Mouse (Mus musculus) ovary, adult 2 months (tissue): ENCODE data around the gene Slc25a42. TPM values are rescaled to one million over a fixed set of nuclear protein-coding genes. Genes with fewer than 3 reads are reported as not detected.

Source experiments
- polyA plus RNA-seq: library from polyadenylated mRNA; depleted of rRNA; stranded (reverse); fragments of >200 nt; gene quantifications from 2 replicates; pipeline ENCODE4 v1.2.3, GENCODE M21; 2012; rRNA removed

Slc25a42 gene
- 68.7 and 96.4 TPM in 2 replicates for polyA plus RNA-seq

DNA sequence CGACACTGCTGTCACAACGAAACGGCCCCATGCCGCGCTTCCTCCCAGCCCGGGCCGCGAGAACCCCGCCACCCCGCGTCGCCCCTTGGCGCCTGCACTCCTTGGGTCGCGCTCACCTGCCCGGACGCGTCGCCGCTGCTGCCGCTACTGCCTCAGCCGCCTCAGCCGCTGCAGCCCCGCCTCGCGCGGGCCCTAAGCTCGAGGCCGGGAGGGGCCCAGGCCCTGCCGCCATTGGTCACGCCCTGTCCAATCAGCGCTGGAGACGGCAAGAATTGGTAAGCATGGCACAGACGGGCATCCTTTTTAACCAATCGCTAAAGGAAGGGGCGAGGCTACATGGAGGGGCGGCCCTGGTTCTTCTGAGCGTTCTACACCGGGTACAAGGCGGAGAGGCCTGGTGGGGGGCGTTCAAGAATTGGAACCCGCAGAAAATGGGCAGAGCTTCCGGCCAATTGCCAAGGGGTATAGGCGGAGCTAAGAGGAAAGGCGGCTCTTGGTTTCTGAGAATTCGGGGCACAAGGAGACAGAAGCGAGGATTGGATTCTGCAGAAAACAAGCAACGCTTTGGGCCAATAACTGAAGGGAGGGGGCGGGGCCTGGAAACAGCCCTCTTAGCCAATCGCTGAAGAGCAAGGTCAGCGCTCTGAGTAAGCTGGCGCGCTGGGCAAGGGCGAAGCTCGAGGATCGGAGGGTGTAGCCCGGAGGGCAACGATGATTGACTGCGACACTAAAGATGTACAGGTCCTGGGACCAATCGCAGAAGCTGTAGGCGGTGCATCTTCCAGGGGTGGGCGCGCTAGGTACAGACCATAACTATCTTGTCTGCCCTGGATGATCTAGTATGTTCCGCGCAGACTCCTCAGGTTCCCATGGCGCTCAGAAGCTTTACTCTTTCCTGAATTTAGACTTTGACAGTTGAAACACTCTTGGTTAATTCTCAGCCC, at the start of gene Slc25a42:
TSS of gene Slc25a42 (minus strand) at position 194 of the 944 bp plus-strand sequence.

GRCm38 (mm10) chr8:70234080-70234780, 22.1 kb upstream of the Slc25a42 start, which contains the start of the genes Sugp2 and Armc6:
Gene Sugp2, plus strand, starts transcription at chr8:70234226.
Gene Armc6, minus strand, starts transcription at chr8:70234466.

GRCm38 (mm10) chr8:70172043-70172681, 39.9 kb downstream of the Slc25a42 start, which contains the start of gene Tmem161a:
Gene Tmem161a, plus strand, starts transcription at chr8:70172356.

DNA sequence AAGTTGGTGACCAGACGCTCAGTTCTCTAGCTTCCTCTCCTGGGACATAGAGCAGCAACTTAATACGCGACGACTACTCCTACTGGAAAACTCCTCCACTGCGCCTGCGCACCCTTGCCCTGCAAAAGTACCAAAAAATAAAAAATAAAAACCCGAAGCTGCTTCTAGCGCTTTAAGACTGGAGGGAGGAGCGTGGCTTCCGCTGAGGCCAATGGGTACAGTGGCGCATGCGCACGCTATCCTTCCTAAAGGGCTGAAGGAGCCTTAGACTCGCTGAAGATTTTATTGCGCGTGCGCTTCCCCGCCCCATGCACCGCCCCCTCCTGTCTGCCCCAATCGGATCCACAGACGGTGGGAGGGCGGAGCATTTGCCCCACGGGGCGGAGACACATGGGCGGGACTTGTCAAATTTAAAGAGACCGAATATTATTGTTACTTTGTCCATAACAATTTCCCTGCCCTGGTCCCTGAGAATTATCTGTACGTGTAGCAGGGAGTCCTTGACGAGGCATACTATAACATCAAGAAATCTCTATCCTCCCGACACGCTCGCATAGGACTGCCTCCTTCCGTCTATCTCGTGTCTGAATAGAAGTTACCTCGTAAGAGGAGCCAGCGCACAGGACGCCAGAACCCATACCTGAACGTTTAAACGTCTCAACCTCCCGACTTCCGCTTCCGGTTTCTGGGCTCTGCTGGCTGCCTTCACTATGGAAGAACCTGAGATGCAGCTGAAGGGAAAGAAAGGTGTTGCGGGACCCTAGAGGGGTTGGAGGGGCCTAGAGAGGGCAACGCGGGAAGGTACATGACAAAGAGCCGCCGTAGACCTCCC, 72.9 kb downstream of the Slc25a42 start, which contains the start of the genes Rfxank, Borcs8 and Mef2b:
TSS of gene Rfxank (minus strand) at position 129 of the 832 bp plus-strand sequence.
TSS of gene Borcs8 (plus strand) at position 474 of the 832 bp plus-strand sequence.
TSS of gene Mef2b (plus strand) at position 686 of the 832 bp plus-strand sequence.

Other genes with a start within 250 kb of the Slc25a42 start
- gene Gatad2a, start 215.9 kb downstream of the Slc25a42 start, polyA plus RNA-seq, result 79.6 and 96.8 TPM in 2 replicates
- 155 and 161 TPM in 2 replicates for gene Mau2, start 169.6 kb downstream of the Slc25a42 start, polyA plus RNA-seq
- 9.9 and 11.8 TPM in 2 replicates for gene Sugp1, start 169.5 kb downstream of the Slc25a42 start, polyA plus RNA-seq
- 5.8 and 7.3 TPM in 2 replicates for gene Tm6sf2, start 139.4 kb downstream of the Slc25a42 start, polyA plus RNA-seq
- 0.15 and 0.20 TPM in 2 replicates for gene Hapln4, start 128.8 kb downstream of the Slc25a42 start, polyA plus RNA-seq
- gene Ncan, start 91.4 kb downstream of the Slc25a42 start, polyA plus RNA-seq, result 0.06 and 0.09 TPM in 2 replicates
- gene Nr2c2ap, start 81.0 kb downstream of the Slc25a42 start, polyA plus RNA-seq, result 11.8 and 14.6 TPM in 2 replicates
- gene Rfxank, start 73.2 kb downstream of the Slc25a42 start, polyA plus RNA-seq, result 29.3 and 37.2 TPM in 2 replicates
- gene Borcs8, start 72.8 kb downstream of the Slc25a42 start, polyA plus RNA-seq, result 116 and 135 TPM in 2 replicates
- 1.7 and 4.5 TPM in 2 replicates for gene Mef2b, start 72.6 kb downstream of the Slc25a42 start, polyA plus RNA-seq
- gene Tmem161a, start 39.9 kb downstream of the Slc25a42 start, polyA plus RNA-seq, result 191 and 215 TPM in 2 replicates
- gene Sugp2, start 21.9 kb upstream of the Slc25a42 start, polyA plus RNA-seq, result 52.7 and 59.3 TPM in 2 replicates
- 33.3 and 36.1 TPM in 2 replicates for gene Armc6, start 22.2 kb upstream of the Slc25a42 start, polyA plus RNA-seq
- gene Homer3, start 70.5 kb upstream of the Slc25a42 start, polyA plus RNA-seq, result 150 and 156 TPM in 2 replicates
- gene Ddx49, start 90.2 kb upstream of the Slc25a42 start, polyA plus RNA-seq, result 66.3 and 70.5 TPM in 2 replicates
- gene Cope, start 90.2 kb upstream of the Slc25a42 start, polyA plus RNA-seq, result 699 and 783 TPM in 2 replicates
- 12.7 and 13.9 TPM in 2 replicates for gene Cers1, start 103.5 kb upstream of the Slc25a42 start, polyA plus RNA-seq
- gene Gdf1, start 117.5 kb upstream of the Slc25a42 start, polyA plus RNA-seq, result 10.9 and 13.0 TPM in 2 replicates
- 47.4 and 47.9 TPM in 2 replicates for gene Upf1, start 141.0 kb upstream of the Slc25a42 start, polyA plus RNA-seq
- gene Comp, start 161.3 kb upstream of the Slc25a42 start, polyA plus RNA-seq, result 2.6 and 8.5 TPM in 2 replicates
- 69.5 and 70.0 TPM in 2 replicates for gene Crtc1, start 227.3 kb upstream of the Slc25a42 start, polyA plus RNA-seq